Mouse (Mus musculus): ENCODE data around the gene Retsat. TPM values are rescaled to one million over a fixed set of nuclear protein-coding genes. Genes with fewer than 3 reads are reported as not detected.

The Retsat gene
- total and polyA plus RNA-seq, 3 experiments, result 15.5 to 27.7 (median 15.6) TPM

DNA sequence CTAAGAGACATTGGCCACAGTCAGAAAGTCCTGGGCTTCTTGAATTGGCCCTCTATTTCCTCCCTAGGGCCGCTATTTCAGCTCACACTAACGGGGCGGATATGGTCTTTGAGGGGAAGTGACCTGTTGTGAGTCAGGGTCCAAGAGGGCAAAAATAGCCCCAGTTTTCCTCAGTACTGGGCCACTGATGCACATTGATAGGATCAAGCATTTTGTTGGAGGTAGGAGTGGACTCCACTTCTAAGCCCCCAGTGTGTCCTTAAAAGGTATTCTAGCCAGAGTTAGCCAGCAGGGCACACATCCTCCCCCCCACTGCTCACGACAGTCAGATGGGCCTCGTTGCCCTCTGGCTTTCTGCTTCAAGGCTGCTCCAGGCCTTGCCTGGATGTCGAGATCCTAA lies 48.2 kb upstream of the Retsat start:
- peaks cover 11 to 47% of the 10 kb centered on the region in 2 experiments for H3K4me1 ChIP-seq (ENCODE audit: control insufficient read depth in 1 of 2, insufficient read depth in 2 of 2)
- H3K4me2 ChIP-seq (ENCODE audit: insufficient read depth, low read depth, poor library complexity, severe bottlenecking), result peak overlapping the region; percentile 73
- no peak for TF ChIP-seq MAZ (IDR thresholded peaks at IDR 0.05; ENCODE audit: low read depth, low read length)
- TF ChIP-seq UBTF (IDR thresholded peaks at IDR 0.05; ENCODE audit: low read depth, low read length), result no peak
- TF ChIP-seq SIN3A (IDR thresholded peaks at IDR 0.05; ENCODE audit: low read length), result 0 out of 2 replicates have a peak, but pooled peaks have one; percentile 19
- TF ChIP-seq POLR2AphosphoS2 (IDR thresholded peaks at IDR 0.05; ENCODE audit: low read depth, low read length), result no peak
- 0 out of 2 replicates have a peak, but pooled peaks have one; percentile 6 for TF ChIP-seq MXI1 (IDR thresholded peaks at IDR 0.05; ENCODE audit: low read depth, low read length)
- no peak for TF ChIP-seq CHD2 (IDR thresholded peaks at IDR 0.05; ENCODE audit: low read length)
- no peak for TF ChIP-seq MEF2A (IDR thresholded peaks at IDR 0.05; ENCODE audit: borderline replicate concordance, low read depth, low read length)
- no peak for TF ChIP-seq RAD21 (IDR thresholded peaks at IDR 0.05; ENCODE audit: low read depth, low read length)
- no peak for TF ChIP-seq JUND (conservative IDR thresholded peaks at IDR 0.05; ENCODE audit: low read depth, low read length)
- TF ChIP-seq ELF1 (IDR thresholded peaks at IDR 0.05; ENCODE audit: low read depth, low read length), result no peak
- TF ChIP-seq KAT2A (IDR thresholded peaks at IDR 0.05; ENCODE audit: insufficient replicate concordance, low read length), result no peak
- no peak for TF ChIP-seq ZNF384 (IDR thresholded peaks at IDR 0.05; ENCODE audit: low read depth, low read length)
- TF ChIP-seq MAX (IDR thresholded peaks at IDR 0.05; ENCODE audit: low read length), result no peak
- no peak for TF ChIP-seq TBP (conservative IDR thresholded peaks at IDR 0.05; ENCODE audit: low read depth, low read length)

DNA sequence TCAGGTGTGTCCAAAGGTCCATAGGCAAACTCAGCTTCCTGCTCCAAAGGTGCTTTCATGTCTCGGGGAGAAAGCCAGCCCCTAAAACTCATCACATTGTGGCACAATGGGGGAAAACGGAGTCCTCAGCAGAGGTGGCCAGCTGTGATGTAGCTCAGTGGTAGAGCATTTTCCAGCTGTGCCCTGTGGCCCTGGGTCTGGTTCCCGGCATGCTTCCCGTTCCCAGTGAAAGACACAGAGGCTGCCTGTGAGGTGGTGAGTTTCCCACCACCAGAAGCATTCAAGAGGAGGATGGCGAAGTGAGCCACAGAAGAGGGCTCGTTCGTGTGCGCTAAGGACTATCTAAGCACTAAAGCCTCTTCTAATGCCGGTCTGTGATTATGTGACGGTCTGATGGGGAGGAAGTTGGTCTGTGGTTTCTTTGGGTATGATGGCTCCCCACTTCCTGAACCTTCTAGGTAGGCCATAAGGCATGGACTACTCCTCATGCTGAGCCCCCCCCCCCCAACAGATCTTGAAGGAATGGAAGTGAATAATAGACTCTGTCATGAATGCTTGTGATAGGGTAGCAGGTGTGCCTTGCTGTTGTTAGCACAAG lies 47.7 kb upstream of the Retsat start:
- dilution Hi-C loops (cut with MboI; ENCODE audit: extremely low pct_ligation_motif_present, extremely low pct_unique_long_range_greater_than_20kb, low sequenced_read_pairs) (no loop called here), in situ Hi-C loops (cut with MboI; ENCODE audit: low pct_ligation_motif_present, low pct_unique_long_range_greater_than_20kb, low sequenced_read_pairs) (no loop called here)
- H3K36me3 ChIP-seq (replicated peaks in 1 of 2; ENCODE audit: control insufficient read depth in 1 of 2, insufficient read depth in 1 of 2, low read length in 1 of 2), result peaks cover 4 to 20% of the 10 kb centered on the region in 2 experiments
- peaks cover 11 to 41% of the 10 kb centered on the region in 2 experiments for H3K4me1 ChIP-seq (ENCODE audit: control insufficient read depth in 1 of 2, insufficient read depth in 2 of 2)
- DNase-seq (ENCODE audit: extremely low read depth), result peak; percentile 37
- no peaks in the 10 kb centered on the region for H3K27me3 ChIP-seq (replicated peaks)
- peak overlapping the region; percentile 51 to 75 (median 63) for H3K4me3 ChIP-seq (replicated peaks in 1 of 3; ENCODE audit: low read depth in 2 of 3, low read length in 2 of 3, poor library complexity in 1 of 3)
- H3K9ac ChIP-seq (ENCODE audit: insufficient read depth, low read depth), result peak overlapping the region; percentile 59
- H3K9me3 ChIP-seq (replicated peaks; ENCODE audit: low read length), result peaks cover 3% of the 10 kb centered on the region
- 0 out of 2 replicates have a peak, but pooled peaks have one; percentile 12 for TF ChIP-seq MYC (IDR thresholded peaks at IDR 0.05; ENCODE audit: low read depth, low read length)
- peak; percentile 59 for TF ChIP-seq SIN3A (IDR thresholded peaks at IDR 0.05; ENCODE audit: low read length)
- no peak for TF ChIP-seq USF1 (IDR thresholded peaks at IDR 0.05; ENCODE audit: low read depth, low read length)
- TF ChIP-seq KAT2A (IDR thresholded peaks at IDR 0.05; ENCODE audit: insufficient replicate concordance, low read length), result no peak
- TF ChIP-seq E2F4 (IDR thresholded peaks at IDR 0.05; ENCODE audit: insufficient replicate concordance, low read depth, low read length), result no peak
- H3K79me2 ChIP-seq (replicated peaks; ENCODE audit: control insufficient read depth, extremely low read depth, insufficient read depth, poor library complexity, severe bottlenecking), result peaks cover 14% of the 10 kb centered on the region
- peak overlapping the region; percentile 60 for H3K27ac ChIP-seq (ENCODE audit: insufficient read depth, low read depth)
- H3K4me2 ChIP-seq (ENCODE audit: insufficient read depth, low read depth, poor library complexity, severe bottlenecking), result peak overlapping the region; percentile 73

More for the DNA sequence above, 48.2 kb upstream of the Retsat start:
- dilution Hi-C loops (cut with MboI; ENCODE audit: extremely low pct_ligation_motif_present, extremely low pct_unique_long_range_greater_than_20kb, low sequenced_read_pairs) (no loop called here), in situ Hi-C loops (cut with MboI; ENCODE audit: low pct_ligation_motif_present, low pct_unique_long_range_greater_than_20kb, low sequenced_read_pairs) (no loop called here)
- H3K27me3 ChIP-seq (replicated peaks), result no peaks in the 10 kb centered on the region
- peak overlapping the region; percentile 59 for H3K9ac ChIP-seq (ENCODE audit: insufficient read depth, low read depth)
- H3K27ac ChIP-seq (ENCODE audit: insufficient read depth, low read depth), result peak overlapping the region; percentile 57
- peaks cover 3% of the 10 kb centered on the region for H3K9me3 ChIP-seq (replicated peaks; ENCODE audit: low read length)
- H3K79me2 ChIP-seq (replicated peaks; ENCODE audit: control insufficient read depth, extremely low read depth, insufficient read depth, poor library complexity, severe bottlenecking), result peaks cover 14% of the 10 kb centered on the region
- peak overlapping the region; percentile 51 to 75 (median 63) for H3K4me3 ChIP-seq (replicated peaks in 1 of 3; ENCODE audit: low read depth in 2 of 3, low read length in 2 of 3, poor library complexity in 1 of 3)
- H3K36me3 ChIP-seq (replicated peaks in 1 of 2; ENCODE audit: control insufficient read depth in 1 of 2, insufficient read depth in 1 of 2, low read length in 1 of 2), result peaks cover 0 to 14% of the 10 kb centered on the region in 2 experiments
- DNase-seq (ENCODE audit: extremely low read depth), result peak; percentile 20

Data from CH12.LX (cell line).